Mouse (Mus musculus): ENCODE data around the gene Tsg101.

- no peak; the same call in 1 of the 2 replicates for TF ChIP-seq CTCF (IDR thresholded peaks at IDR 0.05; ENCODE audit: control insufficient read depth, insufficient read depth, low read length)
- peak; percentile 84 for TF ChIP-seq POLR2A (IDR thresholded peaks at IDR 0.05; ENCODE audit: borderline replicate concordance, control insufficient read depth, low read depth, low read length)
These were observed 38.3 kb upstream of the Tsg101 start, which contains the start of gene Uevld for GRCm38 (mm10) chr7:46957831-46958691.
